Mouse (Mus musculus): ENCODE data around the gene Col23a1. TPM values are rescaled to one million over a fixed set of nuclear protein-coding genes. Genes with fewer than 3 reads are reported as not detected.
"Not testable (repeated sequence)": the region's sequence is repeated elsewhere in the genome, so short reads cannot be mapped to it uniquely, and the experiment has no call there.

Gene Col23a1
- polyA plus RNA-seq, 1 experiment from 2014 or later: 17.5 TPM

GRCm38 (mm10) chr11:51349665-51350064 lies 59.9 kb downstream of the Col23a1 start:
- no peak for ATAC-seq (replicated peaks; ENCODE audit: insufficient number of reproducible peaks, low FRiP score, low TSS enrichment, low read depth)
- H3K4me3 ChIP-seq (ENCODE audit: low read depth, low read length): no peak overlapping the region
- no peaks in the 10 kb centered on the region; the same call in 1 of the 2 replicates for H3K4me1 ChIP-seq (ENCODE audit: control insufficient read depth, insufficient read depth, low read length)
- H3K4me2 ChIP-seq (ENCODE audit: low read depth, low read length): no peak overlapping the region
- H3K9ac ChIP-seq (replicated peaks; ENCODE audit: low read length): no peak overlapping the region
- no peaks in the 10 kb centered on the region for H3K27me3 ChIP-seq (ENCODE audit: control insufficient read depth, insufficient read depth, low read length)
- H3K9me3 ChIP-seq (replicated peaks; ENCODE audit: control insufficient read depth, low read length): no peaks in the 10 kb centered on the region
- H3K27ac ChIP-seq (replicated peaks; ENCODE audit: low read depth, low read length): no peak overlapping the region
- DNase-seq (ENCODE audit: low spot score): no peak
- H3K36me3 ChIP-seq (replicated peaks; ENCODE audit: control insufficient read depth, insufficient read depth, low read depth, low read length): no peaks in the 10 kb centered on the region

- Histone ChIP-seq H3K27ac (replicated peaks; ENCODE audit: low read depth, low read length) (no peak overlapping the region), H3K4me2 (ENCODE audit: low read depth, low read length) (no peak overlapping the region), H3K4me1 (ENCODE audit: control insufficient read depth, insufficient read depth, low read length) (no peaks in the 10 kb centered on the region; the same call in 1 of the 2 replicates), H3K4me3 (ENCODE audit: low read depth, low read length) (no peak overlapping the region), H3K9ac (replicated peaks; ENCODE audit: low read length) (no peak overlapping the region), H3K9me3 (replicated peaks; ENCODE audit: control insufficient read depth, low read length) (no peaks in the 10 kb centered on the region), H3K27me3 (ENCODE audit: control insufficient read depth, insufficient read depth, low read length) (no peaks in the 10 kb centered on the region), H3K36me3 (replicated peaks; ENCODE audit: control insufficient read depth, insufficient read depth, low read depth, low read length) (no peaks in the 10 kb centered on the region)
- WGBS: 76% methylated on average over 9 of the region's 9 CpGs
- DNase-seq (ENCODE audit: low spot score) (no peak), ATAC-seq (replicated peaks; ENCODE audit: insufficient number of reproducible peaks, low FRiP score, low TSS enrichment, low read depth) (no peak)
Measured at GRCm38 (mm10) chr11:51351151-51351550, 61.4 kb downstream of the Col23a1 start.

- WGBS: 37% methylated on average over 5 of the region's 5 CpGs
- no peaks in the 10 kb centered on the region for H3K9me3 ChIP-seq (replicated peaks; ENCODE audit: control insufficient read depth, low read length)
- no peak overlapping the region for H3K4me2 ChIP-seq (ENCODE audit: low read depth, low read length)
- no peaks in the 10 kb centered on the region for H3K27me3 ChIP-seq (ENCODE audit: control insufficient read depth, insufficient read depth, low read length)
- DNase-seq (ENCODE audit: low spot score) (no peak), ATAC-seq (replicated peaks; ENCODE audit: insufficient number of reproducible peaks, low FRiP score, low TSS enrichment, low read depth) (no peak)
- no peaks in the 10 kb centered on the region for H3K36me3 ChIP-seq (replicated peaks; ENCODE audit: control insufficient read depth, insufficient read depth, low read depth, low read length)
- no peaks in the 10 kb centered on the region; the same call in 1 of the 2 replicates for H3K4me1 ChIP-seq (ENCODE audit: control insufficient read depth, insufficient read depth, low read length)
- H3K4me3 ChIP-seq (ENCODE audit: low read depth, low read length): no peak overlapping the region
- no peak overlapping the region for H3K27ac ChIP-seq (replicated peaks; ENCODE audit: low read depth, low read length)
- H3K9ac ChIP-seq (replicated peaks; ENCODE audit: low read length): no peak overlapping the region
Measured at GRCm38 (mm10) chr11:51351841-51352240, 62.1 kb downstream of the Col23a1 start.

- no peak overlapping the region for H3K27ac ChIP-seq (replicated peaks; ENCODE audit: low read depth, low read length)
- ATAC-seq (replicated peaks; ENCODE audit: insufficient number of reproducible peaks, low FRiP score, low TSS enrichment, low read depth) (no peak), DNase-seq (ENCODE audit: low spot score) (no peak)
- no peak overlapping the region for H3K9ac ChIP-seq (replicated peaks; ENCODE audit: low read length)
- H3K4me2 ChIP-seq (ENCODE audit: low read depth, low read length): no peak overlapping the region
- no peaks in the 10 kb centered on the region for H3K36me3 ChIP-seq (replicated peaks; ENCODE audit: control insufficient read depth, insufficient read depth, low read depth, low read length)
- no peaks in the 10 kb centered on the region for H3K27me3 ChIP-seq (ENCODE audit: control insufficient read depth, insufficient read depth, low read length)
- 81% methylated on average over 5 of the region's 5 CpGs for WGBS
- H3K4me1 ChIP-seq (ENCODE audit: control insufficient read depth, insufficient read depth, low read length): no peaks in the 10 kb centered on the region
- H3K4me3 ChIP-seq (ENCODE audit: low read depth, low read length): no peak overlapping the region
- no peaks in the 10 kb centered on the region for H3K9me3 ChIP-seq (replicated peaks; ENCODE audit: control insufficient read depth, low read length)
Measured at GRCm38 (mm10) chr11:51353746-51354145, 64.0 kb downstream of the Col23a1 start.

GRCm38 (mm10) chr11:51358981-51359380 lies 69.3 kb downstream of the Col23a1 start:
- not testable (repeated sequence) for H3K27ac ChIP-seq (replicated peaks; ENCODE audit: low read depth, low read length); ATAC-seq (replicated peaks; ENCODE audit: insufficient number of reproducible peaks, low FRiP score, low TSS enrichment, low read depth); H3K36me3 ChIP-seq (replicated peaks; ENCODE audit: control insufficient read depth, insufficient read depth, low read depth, low read length); H3K9me3 ChIP-seq (replicated peaks; ENCODE audit: control insufficient read depth, low read length); H3K9ac ChIP-seq (replicated peaks; ENCODE audit: low read length); DNase-seq (ENCODE audit: low spot score); H3K4me1 ChIP-seq (ENCODE audit: control insufficient read depth, insufficient read depth, low read length); H3K4me3 ChIP-seq (ENCODE audit: low read depth, low read length); H3K4me2 ChIP-seq (ENCODE audit: low read depth, low read length); H3K27me3 ChIP-seq (ENCODE audit: control insufficient read depth, insufficient read depth, low read length)
- WGBS: 98% methylated on average over 9 of the region's 9 CpGs

GRCm38 (mm10) chr11:51364353-51364752 lies 74.6 kb downstream of the Col23a1 start:
- H3K36me3 ChIP-seq (replicated peaks; ENCODE audit: control insufficient read depth, insufficient read depth, low read depth, low read length): no peaks in the 10 kb centered on the region
- no peak overlapping the region for H3K4me2 ChIP-seq (ENCODE audit: low read depth, low read length)
- no peaks in the 10 kb centered on the region for H3K27me3 ChIP-seq (ENCODE audit: control insufficient read depth, insufficient read depth, low read length)
- no peak overlapping the region for H3K4me3 ChIP-seq (ENCODE audit: low read depth, low read length)
- no peaks in the 10 kb centered on the region for H3K9me3 ChIP-seq (replicated peaks; ENCODE audit: control insufficient read depth, low read length)
- DNase-seq (ENCODE audit: low spot score): no peak
- no peak overlapping the region for H3K9ac ChIP-seq (replicated peaks; ENCODE audit: low read length)
- no peak overlapping the region for H3K27ac ChIP-seq (replicated peaks; ENCODE audit: low read depth, low read length)
- WGBS: 84% methylated on average over 5 of the region's 5 CpGs
- no peaks in the 10 kb centered on the region for H3K4me1 ChIP-seq (ENCODE audit: control insufficient read depth, insufficient read depth, low read length)
- no peak for ATAC-seq (replicated peaks; ENCODE audit: insufficient number of reproducible peaks, low FRiP score, low TSS enrichment, low read depth)

GRCm38 (mm10) chr11:51367334-51367733 lies 77.6 kb downstream of the Col23a1 start:
- 74% methylated on average over 5 of the region's 5 CpGs for WGBS
- H3K4me1 ChIP-seq (ENCODE audit: control insufficient read depth, insufficient read depth, low read length): no peaks in the 10 kb centered on the region
- H3K36me3 ChIP-seq (replicated peaks; ENCODE audit: control insufficient read depth, insufficient read depth, low read depth, low read length): no peaks in the 10 kb centered on the region
- ATAC-seq (replicated peaks; ENCODE audit: insufficient number of reproducible peaks, low FRiP score, low TSS enrichment, low read depth): no peak
- H3K4me3 ChIP-seq (ENCODE audit: low read depth, low read length): no peak overlapping the region
- H3K27me3 ChIP-seq (ENCODE audit: control insufficient read depth, insufficient read depth, low read length): no peaks in the 10 kb centered on the region
- DNase-seq (ENCODE audit: low spot score): no peak
- no peaks in the 10 kb centered on the region for H3K9me3 ChIP-seq (replicated peaks; ENCODE audit: control insufficient read depth, low read length)
- no peak overlapping the region for H3K9ac ChIP-seq (replicated peaks; ENCODE audit: low read length)
- H3K4me2 ChIP-seq (ENCODE audit: low read depth, low read length): no peak overlapping the region
- no peak overlapping the region for H3K27ac ChIP-seq (replicated peaks; ENCODE audit: low read depth, low read length)

GRCm38 (mm10) chr11:51370273-51370672 lies 80.6 kb downstream of the Col23a1 start:
- WGBS: 75% methylated on average over 4 of the region's 4 CpGs
- ATAC-seq (replicated peaks; ENCODE audit: insufficient number of reproducible peaks, low FRiP score, low TSS enrichment, low read depth) (no peak), DNase-seq (ENCODE audit: low spot score) (no peak)
- no peak overlapping the region for H3K4me2 ChIP-seq (ENCODE audit: low read depth, low read length)
- no peaks in the 10 kb centered on the region for H3K4me1 ChIP-seq (ENCODE audit: control insufficient read depth, insufficient read depth, low read length)
- H3K9me3 ChIP-seq (replicated peaks; ENCODE audit: control insufficient read depth, low read length): no peaks in the 10 kb centered on the region
- H3K27ac ChIP-seq (replicated peaks; ENCODE audit: low read depth, low read length): no peak overlapping the region
- H3K9ac ChIP-seq (replicated peaks; ENCODE audit: low read length): no peak overlapping the region
- H3K4me3 ChIP-seq (ENCODE audit: low read depth, low read length): no peak overlapping the region
- no peaks in the 10 kb centered on the region for H3K27me3 ChIP-seq (ENCODE audit: control insufficient read depth, insufficient read depth, low read length)
- H3K36me3 ChIP-seq (replicated peaks; ENCODE audit: control insufficient read depth, insufficient read depth, low read depth, low read length): no peaks in the 10 kb centered on the region

Data from embryonic facial prominence, embryonic 11.5 days (tissue).